Mouse (Mus musculus) thymus, adult 2 months (tissue): ENCODE data around the gene Mageb16.

Experiments
- CTCF ChIP-seq: fragments of 200-500 bp; IDR thresholded peaks from 2 replicates; pipeline ENCODE4 v1.5.1; 2012; ENCODE audit warnings: mild to moderate bottlenecking, control low read depth, low read length, moderate library complexity, borderline replicate concordance; ENCODE audit not compliant: control insufficient read depth, poor library complexity, insufficient read depth; ENCODE audit errors: extremely low read depth
- POLR2A ChIP-seq: fragments of 200-500 bp; IDR thresholded peaks from 2 replicates; pipeline ENCODE4 v1.6.1; 2012; ENCODE audit warnings: mild to moderate bottlenecking, low read length, control low read depth, moderate library complexity; ENCODE audit not compliant: control insufficient read depth, poor library complexity, insufficient read depth; ENCODE audit errors: extremely low read depth

GRCm38 (mm10) chrX:79606462-79606861, 64.8 kb downstream of the Mageb16 start:
- TF ChIP-seq CTCF (no peak), POLR2A (no peak)
